Mouse (Mus musculus) kidney, adult 2 months (tissue): ENCODE data around the gene Cyp2d40.

ENCODE experiments used
- CTCF ChIP-seq: fragments of 200-500 bp; conservative IDR thresholded peaks from 2 replicates; pipeline ENCODE4 v1.5.1; 2011; ENCODE audit warnings: low read depth, mild to moderate bottlenecking, control low read depth, low read length, moderate library complexity, mixed read lengths; ENCODE audit not compliant: insufficient read depth, insufficient read length
- POLR2A ChIP-seq: fragments of 200-500 bp; IDR thresholded peaks from one replicate; pipeline ENCODE4 v1.6.1; 2011; ENCODE audit warnings: low read depth, low read length, control low read depth

DNA sequence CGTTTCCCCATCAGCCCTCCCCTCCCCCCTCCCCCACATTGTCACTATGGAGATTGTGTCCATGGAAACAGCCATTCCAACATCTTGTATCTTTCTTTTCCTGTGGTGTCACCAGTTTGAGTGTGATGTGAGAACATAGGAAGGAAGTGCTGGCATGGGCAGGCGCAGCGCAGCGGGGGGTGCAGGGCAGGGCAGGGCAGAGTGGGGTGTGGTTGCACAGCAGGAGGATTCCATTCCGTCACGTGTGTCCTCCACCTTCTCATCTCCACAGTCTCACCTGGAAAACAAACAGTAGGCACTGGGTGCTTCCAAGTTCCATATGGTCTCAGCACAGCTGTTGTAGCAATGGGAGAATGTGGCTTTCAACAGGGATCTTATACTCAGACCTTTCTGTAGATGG lies 45.5 kb upstream of the Cyp2d40 start:
- TF ChIP-seq POLR2A, result no peak
- no peak for TF ChIP-seq CTCF
